Mouse (Mus musculus) spleen, adult 2 months (tissue): ENCODE data around the gene Brf1.

Source experiments
- CTCF ChIP-seq: fragments of 200-500 bp; IDR thresholded peaks from 2 replicates; pipeline ENCODE4 v1.5.1; 2011; ENCODE audit warnings: mild to moderate bottlenecking, inconsistent platforms; ENCODE audit not compliant: insufficient read depth, insufficient read length, insufficient replicate concordance; ENCODE audit errors: extremely low read depth
- POLR2A ChIP-seq: fragments of 200-500 bp; IDR thresholded peaks from 2 replicates; pipeline ENCODE4 v1.6.1; 2011; ENCODE audit warnings: low read depth, low read length, inconsistent platforms

DNA sequence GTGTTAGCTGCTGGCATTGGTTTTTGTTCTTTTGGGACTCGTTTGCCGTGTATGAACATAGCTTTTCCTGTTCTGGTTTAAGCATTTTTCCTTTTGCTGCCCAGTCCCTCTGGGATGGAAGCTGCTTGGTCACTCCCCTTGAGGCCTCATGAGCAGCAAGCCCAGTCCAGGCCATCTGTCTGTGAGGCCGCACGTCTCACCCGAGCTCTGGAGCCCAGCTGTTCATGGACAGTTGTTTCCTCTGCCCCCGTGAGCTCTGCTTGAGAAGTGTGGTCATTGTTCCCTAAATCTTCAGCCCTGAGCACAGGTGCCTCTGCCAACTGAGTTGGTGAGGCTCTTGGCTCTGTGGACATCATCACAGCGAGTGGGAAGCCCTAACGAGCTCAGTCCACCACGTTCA is 28.4 kb upstream of the Brf1 start:
- TF ChIP-seq CTCF (no peak), POLR2A (no peak)
